ENCODE assay signal across 8 mouse cellular contexts in genomic region chr16:18776556-18777100, GRCm38 (mm10). TPM values are rescaled to one million over a fixed set of nuclear protein-coding genes. Genes with fewer than 3 reads are reported as not detected.
A peak's percentile ranks its signal among the peaks of the same experiment; 100 is the strongest.
DNase-seq lines count a peak whose midpoint lies in the region; ATAC-seq and TF ChIP-seq lines count a peak whose summit lies in the region.

Cldn5 (plus strand) TSS chr16:18776847.

- peaks cover 24% of the 10 kb centered on the region for H3K36me3 ChIP-seq in erythroblast, embryonic 14.5 days (ENCODE audit: control insufficient read depth)
- no peaks in the 10 kb centered on the region; the same call in 1 of the 2 replicates for H3K36me3 ChIP-seq in heart, adult 2 months (ENCODE audit: control insufficient read depth, insufficient read depth, low read length)
- H3K36me3 ChIP-seq in kidney, embryonic 14.5 days (ENCODE audit: control insufficient read depth, insufficient read depth, low read length): peaks cover 11% of the 10 kb centered on the region; the same call in 1 of the 2 replicates
- H3K36me3 ChIP-seq in liver, embryonic 13.5 days: peaks cover 18% of the 10 kb centered on the region
- no peaks in the 10 kb centered on the region for H3K36me3 ChIP-seq in neural tube, embryonic 15.5 days

- no peak for TF ChIP-seq CTCF in heart, adult 2 months (IDR thresholded peaks at IDR 0.05)

- H3K27ac ChIP-seq in heart, adult 2 months: peak within 1 kb of the TSS; percentile 84
- peak within 1 kb of the TSS; percentile 38; the same call in 1 of the 2 replicates for H3K27ac ChIP-seq in kidney, embryonic 14.5 days (ENCODE audit: low read depth, low read length)
- no peak within 1 kb of the TSS for H3K27ac ChIP-seq in liver, embryonic 13.5 days
- H3K27ac ChIP-seq in neural tube, embryonic 15.5 days (replicated peaks): peak within 1 kb of the TSS; percentile 24; the same call in 1 of the 2 replicates

- H3K9me3 ChIP-seq in erythroblast, embryonic 14.5 days (ENCODE audit: control insufficient read depth, low read length): peaks cover 6% of the 10 kb centered on the region; the same call in 1 of the 2 replicates
- no peaks in the 10 kb centered on the region for H3K9me3 ChIP-seq in kidney, embryonic 14.5 days (ENCODE audit: control insufficient read depth, low read length)
- H3K9me3 ChIP-seq in liver, embryonic 13.5 days (replicated peaks): no peaks in the 10 kb centered on the region
- H3K9me3 ChIP-seq in neural tube, embryonic 15.5 days (replicated peaks): no peaks in the 10 kb centered on the region

- TF ChIP-seq POLR2A in heart, adult 2 months (IDR thresholded peaks at IDR 0.05; ENCODE audit: insufficient read depth, low read depth, low read length): peak; percentile 89

- ATAC-seq in erythroblast, adult 5-6 weeks (replicated peaks; ENCODE audit: low FRiP score, poor library complexity, severe bottlenecking): no peak
- 0 out of 2 replicates have a peak, but pooled peaks have one; percentile 14 for ATAC-seq in common myeloid progenitor, adult 5-6 weeks (replicated peaks; ENCODE audit: low read depth, poor library complexity, severe bottlenecking)
- ATAC-seq in kidney, embryonic 14.5 days (ENCODE audit: low FRiP score, low TSS enrichment): peak; percentile 64
- ATAC-seq in liver, embryonic 13.5 days (ENCODE audit: low read depth): peak; percentile 45; the same call in 1 of the 2 replicates
- peak; percentile 24; the same call in 1 of the 2 replicates for ATAC-seq in neural tube, embryonic 15.5 days (ENCODE audit: low FRiP score)

- peak within 1 kb of the TSS; percentile 13 for H3K4me3 ChIP-seq in erythroblast, embryonic 14.5 days (replicated peaks)
- peak within 1 kb of the TSS; percentile 67 for H3K4me3 ChIP-seq in heart, adult 2 months
- peak within 1 kb of the TSS; percentile 56 for H3K4me3 ChIP-seq in kidney, embryonic 14.5 days (ENCODE audit: low read length)
- peak within 1 kb of the TSS; percentile 43 for H3K4me3 ChIP-seq in liver, embryonic 13.5 days (replicated peaks)
- H3K4me3 ChIP-seq in neural tube, embryonic 15.5 days (replicated peaks): peak within 1 kb of the TSS; percentile 46

- H3K27me3 ChIP-seq in erythroblast, embryonic 14.5 days (ENCODE audit: control insufficient read depth): peaks cover 56% of the 10 kb centered on the region
- H3K27me3 ChIP-seq in heart, adult 2 months (ENCODE audit: control insufficient read depth, insufficient read depth, low read length): 0 out of 2 replicates have a peak, but pooled peaks cover 3% of the 10 kb centered on the region
- H3K27me3 ChIP-seq in kidney, embryonic 14.5 days (ENCODE audit: control insufficient read depth, insufficient read depth, low read length): peaks cover 45% of the 10 kb centered on the region
- peaks cover 65% of the 10 kb centered on the region for H3K27me3 ChIP-seq in liver, embryonic 13.5 days
- peaks cover 44% of the 10 kb centered on the region for H3K27me3 ChIP-seq in neural tube, embryonic 15.5 days (replicated peaks)

- DNase-seq in heart, adult 2 months: peak; percentile 66 to 79
- no peak for DNase-seq in liver, embryonic 13.5 days
- DNase-seq in natural killer cell, adult 2 months (ENCODE audit: low spot score in 2 of 2): no peak

- whole genome bisulfite sequencing in heart, adult 2 months: 26% methylated on average over 19 of the region's 19 CpGs
- 5% methylated on average over 19 of the region's 19 CpGs for WGBS in kidney, embryonic 14.5 days
- 4% methylated on average over 19 of the region's 19 CpGs for WGBS in liver, embryonic 13.5 days (ENCODE audit: insufficient replicate concordance)
- 6% methylated on average over 19 of the region's 19 CpGs for WGBS in neural tube, embryonic 15.5 days

- intact Hi-C loops in heart, adult 2 months (cut with DNase I): loop anchor here (1.0 to 2.0 kb wide), 4 partner anchors 22 to 72 kb away; no protein-coding TSS in a partner anchor

- peak within 1 kb of the TSS; percentile 76 for H3K4me2 ChIP-seq in kidney, embryonic 14.5 days (replicated peaks; ENCODE audit: low read depth, low read length)
- peak within 1 kb of the TSS; percentile 49 for H3K4me2 ChIP-seq in liver, embryonic 13.5 days
- H3K4me2 ChIP-seq in neural tube, embryonic 15.5 days: peak within 1 kb of the TSS; percentile 76

- TF ChIP-seq EP300 in heart, adult 2 months (IDR thresholded peaks at IDR 0.05; ENCODE audit: insufficient read depth, low read depth, low read length): 0 out of 2 replicates have a peak, but pooled peaks have one; percentile 23

- H3K4me1 ChIP-seq in erythroblast, embryonic 14.5 days (ENCODE audit: control insufficient read depth): no peaks in the 10 kb centered on the region
- H3K4me1 ChIP-seq in heart, adult 2 months (ENCODE audit: control insufficient read depth, insufficient read depth, low read length): peaks cover 8% of the 10 kb centered on the region
- peaks cover 9% of the 10 kb centered on the region; the same call in 1 of the 2 replicates for H3K4me1 ChIP-seq in kidney, embryonic 14.5 days (ENCODE audit: control insufficient read depth, insufficient read depth, low read length)
- H3K4me1 ChIP-seq in liver, embryonic 13.5 days (replicated peaks): no peaks in the 10 kb centered on the region
- H3K4me1 ChIP-seq in neural tube, embryonic 15.5 days: peaks cover 16% of the 10 kb centered on the region

- no peaks in the 10 kb centered on the region for H3K79me2 ChIP-seq in heart, adult 2 months (replicated peaks; ENCODE audit: control insufficient read depth, insufficient read depth, low read length)

- H3K9ac ChIP-seq in heart, adult 2 months (ENCODE audit: low read depth, low read length): peak within 1 kb of the TSS; percentile 74
- H3K9ac ChIP-seq in kidney, embryonic 14.5 days (ENCODE audit: low read depth, low read length): peak within 1 kb of the TSS; percentile 73
- H3K9ac ChIP-seq in liver, embryonic 13.5 days: 0 out of 2 replicates have a peak within 1 kb of the TSS, but pooled peaks have one; percentile 23
- H3K9ac ChIP-seq in neural tube, embryonic 15.5 days (replicated peaks): peak within 1 kb of the TSS; percentile 40

RNA-seq across cellular contexts. Expression of gene Cldn5, which starts in this region (rescaled TPM):
- 0.09 and 0.19 TPM in 2 replicates for polyA plus RNA-seq in erythroblast, embryonic 14.5 days (2012)
- not detected in 2 replicates for total RNA-seq in erythroblast, adult 5-6 weeks (2015; ENCODE audit: low replicate concordance)
- total RNA-seq in erythroblast, adult 5-6 weeks (2017; ENCODE audit: low replicate concordance): not detected in 2 replicates
- total RNA-seq in common myeloid progenitor, adult 5-6 weeks (2017): not detected in 2 replicates
- 10 to 100 TPM; 14.7 to 19.5 TPM for total RNA-seq in heart, adult 2 months (2021)
- polyA plus RNA-seq in heart, adult 2 months (2012; rRNA removed): 27.6 and 38.3 TPM in 2 replicates
- 64.0 and 87.0 TPM in 2 replicates for polyA plus RNA-seq in kidney, embryonic 14.5 days (2014; fragmentation: Nextera tagmentation; extraction: Ambion mirVana)
- 7.8 and 8.3 TPM in 2 replicates for polyA plus RNA-seq in liver, embryonic 13.5 days (2015; fragmentation: Nextera tagmentation; extraction: Ambion mirVana)
- polyA plus RNA-seq in neural tube, embryonic 15.5 days (2015; fragmentation: Nextera tagmentation; extraction: Ambion mirVana): 111 and 121 TPM in 2 replicates

Comparison
In these comparisons a context has a peak if more than half of its experiments do, and no peak if none do; other contexts are left out.
1. RNA of gene Cldn5 (total RNA-seq): 14.7 to 19.5 TPM in heart, adult 2 months; not detected in erythroblast, adult 5-6 weeks and not detected in common myeloid progenitor, adult 5-6 weeks; every median in the first group is over 10 times any median in the second.
2. Peak in ATAC-seq in common myeloid progenitor, adult 5-6 weeks; RNA of the gene not detected or under 1 TPM.
3. H3K4me3 ChIP-seq: peak in every context shown above with its lines; median percentile 67 in heart, adult 2 months; 56 in kidney, embryonic 14.5 days; 46 in neural tube, embryonic 15.5 days; 43 in liver, embryonic 13.5 days; 13 in erythroblast, embryonic 14.5 days.
4. DNase-seq: peak in heart, adult 2 months (2 of 2); none in liver, embryonic 13.5 days (single experiment) and natural killer cell, adult 2 months (0 of 2).
5. H3K9ac ChIP-seq: peak in every context shown above with its lines; median percentile 74 in heart, adult 2 months; 73 in kidney, embryonic 14.5 days; 40 in neural tube, embryonic 15.5 days; 23 in liver, embryonic 13.5 days.
6. Peak in every context shown above with its lines, with median percentiles within 50 percentile points of each other: H3K4me2 ChIP-seq.